Mouse (Mus musculus) lung, postnatal 0 days (tissue): ENCODE data around the gene Wipf1.

ENCODE experiments used
- CTCF ChIP-seq: IDR thresholded peaks from 2 replicates; pipeline ENCODE4 v1.5.1; 2016; ENCODE audit warnings: antibody characterized with exemption, mild to moderate bottlenecking
- EP300 ChIP-seq: IDR thresholded peaks from 2 replicates; pipeline ENCODE4 v1.6.1; 2016; ENCODE audit warnings: antibody characterized with exemption, mild to moderate bottlenecking, control low read depth

GRCm38 (mm10) chr2:73456154-73456553 is 73.4 kb downstream of the Wipf1 start:
- TF ChIP-seq CTCF (no peak), EP300 (no peak)
